Mouse (Mus musculus) forebrain, embryonic 12.5 days (tissue): ENCODE measurements around the gene Fgf13. TPM values are rescaled to one million over a fixed set of nuclear protein-coding genes. Genes with fewer than 3 reads are reported as not detected.

Experiments used
- ATAC-seq: fragments of 200-750 bp; cut with Nextera tagmentation; 2 replicates; pipeline ENCODE4 v1.8.0; 2017; ENCODE audit warnings: moderate TSS enrichment; ENCODE audit not compliant: low FRiP score
- H3K27ac ChIP-seq: fragments of 300-500 bp; sonication (generic); 2 replicates; pipeline ENCODE4 v1.5.1; 2016; ENCODE audit warnings: mild to moderate bottlenecking
- H3K27me3 ChIP-seq: fragments of 300-500 bp; sonication (generic); 2 replicates; pipeline ENCODE4 v1.6.1; 2016; ENCODE audit warnings: mild to moderate bottlenecking
- H3K36me3 ChIP-seq: fragments of 300-500 bp; sonication (generic); replicated peaks from 2 replicates; pipeline ENCODE4 v1.6.1; 2016; ENCODE audit warnings: mild to moderate bottlenecking
- H3K4me1 ChIP-seq: fragments of 300-500 bp; sonication (generic); 2 replicates; pipeline ENCODE4 v1.6.1; 2016
- H3K4me2 ChIP-seq: fragments of 300-500 bp; sonication (generic); 2 replicates; pipeline ENCODE4 v1.6.1; 2016; ENCODE audit warnings: mild to moderate bottlenecking, moderate library complexity
- H3K4me3 ChIP-seq: fragments of 300-500 bp; sonication (generic); replicated peaks from 2 replicates; pipeline ENCODE4 v1.5.1; 2016; ENCODE audit warnings: mild to moderate bottlenecking
- H3K9ac ChIP-seq: fragments of 300-500 bp; sonication (generic); 2 replicates; pipeline ENCODE4 v1.6.1; 2016; ENCODE audit warnings: mild to moderate bottlenecking
- H3K9me3 ChIP-seq: fragments of 300-500 bp; sonication (generic); 2 replicates; pipeline ENCODE4 v1.6.1; 2016
- WGBS: fragments of 180-500 bp; shearing (Covaris S2); methylation state at CpG from one replicate; pipeline ENCODE4 v1.1.7; 2016; 5-methylcytosine and 5-hydroxymethylcytosine counted together
- polyA plus RNA-seq: library from polyadenylated mRNA; unstranded; fragments of >200 nt; fragmentation: Nextera tagmentation; extraction: Ambion mirVana; gene quantifications from 2 replicates; pipeline ENCODE4 v1.2.1, GENCODE M21; 2016

Gene Fgf13
- polyA plus RNA-seq, 1 experiment from 2014 or later: 55.0 TPM

- peak overlapping the region; percentile 36; the same call in 1 of the 2 replicates for H3K27ac ChIP-seq
- no peaks in the 10 kb centered on the region for H3K9me3 ChIP-seq
- no peak overlapping the region for H3K4me2 ChIP-seq
- no peaks in the 10 kb centered on the region for H3K27me3 ChIP-seq
- peaks cover 2% of the 10 kb centered on the region; the same call in 1 of the 2 replicates for H3K4me1 ChIP-seq
- peak; percentile 33; the same call in 1 of the 2 replicates for ATAC-seq
- no peaks in the 10 kb centered on the region for H3K36me3 ChIP-seq
- no peak overlapping the region for H3K4me3 ChIP-seq
- no peak overlapping the region for H3K9ac ChIP-seq
- WGBS: 36% methylated on average over 4 of the region's 4 CpGs
Measured at GRCm38 (mm10) chrX:59179627-59180026, 388.2 kb downstream of the Fgf13 start.

DNA sequence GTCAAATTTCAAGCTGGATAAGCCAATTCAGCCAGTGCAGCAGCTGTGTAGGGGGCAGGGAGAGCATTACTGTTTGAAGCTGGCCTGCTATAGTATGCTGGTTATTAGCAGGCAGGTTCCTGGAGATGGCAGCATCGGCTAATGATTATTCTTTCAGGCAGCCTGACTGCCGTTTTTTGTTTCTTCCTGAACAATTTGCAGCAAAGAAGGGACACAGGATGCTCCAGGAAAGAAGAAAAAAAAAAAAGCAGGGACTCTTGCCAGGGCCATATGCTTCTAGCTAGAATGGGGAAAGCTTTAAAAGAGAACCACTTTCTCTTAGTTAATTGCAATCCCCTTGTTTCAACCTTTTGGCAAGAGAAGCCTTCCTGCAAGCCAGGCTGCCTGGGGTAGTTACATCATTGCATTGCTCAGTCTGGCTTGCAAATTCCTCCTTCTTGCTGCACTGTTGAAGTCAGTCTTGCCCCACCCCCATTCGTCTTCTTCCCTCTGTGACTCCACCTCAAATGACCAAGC lies 388.7 kb downstream of the Fgf13 start:
- WGBS: 20% methylated on average over 3 of the region's 3 CpGs
- no peak overlapping the region for H3K4me2 ChIP-seq
- H3K4me1 ChIP-seq: peaks cover 2% of the 10 kb centered on the region; the same call in 1 of the 2 replicates
- H3K9me3 ChIP-seq: no peaks in the 10 kb centered on the region
- ATAC-seq: peak; percentile 91
- no peaks in the 10 kb centered on the region for H3K27me3 ChIP-seq
- no peak overlapping the region for H3K9ac ChIP-seq
- peak overlapping the region; percentile 47; the same call in 1 of the 2 replicates for H3K27ac ChIP-seq
- no peak overlapping the region for H3K4me3 ChIP-seq
- no peaks in the 10 kb centered on the region for H3K36me3 ChIP-seq

DNA sequence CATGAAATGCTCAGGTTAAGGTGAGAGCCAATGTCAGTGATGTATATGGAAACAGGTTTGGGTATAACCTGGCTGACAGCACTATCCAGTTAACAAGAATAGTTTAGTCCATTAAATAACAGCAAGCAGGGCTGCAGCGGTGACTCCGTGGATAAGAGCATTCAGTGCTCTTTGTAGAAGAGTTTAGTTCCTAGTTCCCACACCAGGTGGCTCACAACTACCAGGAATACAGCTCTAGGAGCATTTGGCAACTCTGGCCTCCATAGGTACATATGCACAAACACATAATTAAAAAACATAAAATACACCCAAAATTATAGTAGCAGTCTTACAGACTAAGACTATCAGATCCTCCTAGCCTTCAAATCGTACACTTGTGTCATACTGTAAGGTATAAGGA lies 390.2 kb downstream of the Fgf13 start:
- Histone ChIP-seq H3K4me1 (peaks cover 2% of the 10 kb centered on the region; the same call in 1 of the 2 replicates), H3K27me3 (no peaks in the 10 kb centered on the region), H3K9me3 (no peaks in the 10 kb centered on the region), H3K9ac (no peak overlapping the region), H3K4me2 (no peak overlapping the region), H3K4me3 (no peak overlapping the region), H3K27ac (no peak overlapping the region), H3K36me3 (no peaks in the 10 kb centered on the region)
- no peak for ATAC-seq
- WGBS: 57% methylated on average over 3 of the region's 3 CpGs

GRCm38 (mm10) chrX:59172200-59172599 lies 395.7 kb downstream of the Fgf13 start:
- H3K4me3 ChIP-seq: no peak overlapping the region
- no peaks in the 10 kb centered on the region for H3K27me3 ChIP-seq
- H3K27ac ChIP-seq: no peak overlapping the region
- ATAC-seq: no peak
- WGBS: 5% methylated on average over 1 of the region's 1 CpGs
- H3K9ac ChIP-seq: no peak overlapping the region
- no peaks in the 10 kb centered on the region for H3K9me3 ChIP-seq
- H3K36me3 ChIP-seq: no peaks in the 10 kb centered on the region
- H3K4me1 ChIP-seq: no peaks in the 10 kb centered on the region
- no peak overlapping the region for H3K4me2 ChIP-seq

- no peak overlapping the region for H3K4me3 ChIP-seq
- ATAC-seq: no peak
- WGBS: 84% methylated on average over 2 of the region's 2 CpGs
Measured at GRCm38 (mm10) chrX:59166763-59167162, 401.1 kb downstream of the Fgf13 start.

DNA sequence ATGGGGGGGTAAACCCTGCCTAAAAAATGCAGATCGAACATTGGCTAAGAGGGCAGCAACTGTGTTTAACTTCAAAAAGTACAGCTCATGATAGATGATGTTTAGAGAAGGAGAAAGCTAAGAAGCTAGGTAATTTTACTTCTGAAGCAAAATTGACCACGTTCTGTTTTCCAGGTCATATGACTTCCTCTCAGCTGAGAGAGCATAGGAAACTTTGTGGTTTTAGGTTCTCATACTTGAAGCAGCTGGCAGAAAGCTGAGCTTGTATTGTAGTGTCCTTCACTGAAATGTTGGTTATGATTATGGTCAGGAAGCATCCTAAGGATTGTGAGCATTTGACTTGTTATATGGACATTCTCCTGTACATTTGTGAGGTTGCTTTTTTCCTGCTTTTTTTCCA lies 425.9 kb downstream of the Fgf13 start:
- H3K4me1 ChIP-seq: no peaks in the 10 kb centered on the region
- no peak for ATAC-seq
- H3K9me3 ChIP-seq: no peaks in the 10 kb centered on the region
- no peaks in the 10 kb centered on the region for H3K36me3 ChIP-seq
- no peak overlapping the region for H3K9ac ChIP-seq
- WGBS: 83% methylated on average over 2 of the region's 2 CpGs
- no peaks in the 10 kb centered on the region for H3K27me3 ChIP-seq
- H3K4me3 ChIP-seq: no peak overlapping the region
- H3K4me2 ChIP-seq: no peak overlapping the region
- H3K27ac ChIP-seq: no peak overlapping the region

More at GRCm38 (mm10) chrX:59166763-59167162, 401.1 kb downstream of the Fgf13 start:
- no peak overlapping the region for H3K27ac ChIP-seq
- no peaks in the 10 kb centered on the region for H3K4me1 ChIP-seq
- H3K4me2 ChIP-seq: no peak overlapping the region
- H3K9me3 ChIP-seq: no peaks in the 10 kb centered on the region
- H3K27me3 ChIP-seq: no peaks in the 10 kb centered on the region
- no peak overlapping the region for H3K9ac ChIP-seq
- H3K36me3 ChIP-seq: no peaks in the 10 kb centered on the region

DNA sequence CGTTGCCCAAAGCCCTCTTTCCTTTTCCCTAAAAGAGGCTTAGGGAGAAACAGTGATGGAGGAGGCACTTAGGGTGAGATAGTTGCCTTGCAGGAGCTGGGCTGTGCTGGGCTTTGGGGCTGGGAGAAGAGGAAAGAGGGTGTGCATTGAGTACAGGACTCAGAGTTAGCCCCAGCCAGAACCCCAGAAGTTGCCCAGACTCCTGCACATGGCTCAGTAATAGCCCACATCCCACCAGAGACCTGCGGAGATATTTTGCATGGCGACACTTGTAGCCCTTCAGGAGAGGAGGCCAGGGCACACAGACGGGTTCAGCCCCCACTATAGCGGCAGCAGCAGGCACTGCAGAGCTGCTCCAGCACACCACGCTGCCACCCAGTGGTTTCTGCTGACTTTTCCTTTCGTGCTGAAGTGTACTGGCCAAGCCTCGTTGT lies 432.9 kb downstream of the Fgf13 start:
- Histone ChIP-seq H3K4me1 (no peaks in the 10 kb centered on the region), H3K27ac (no peak overlapping the region), H3K9ac (peak overlapping the region; percentile 57), H3K36me3 (no peaks in the 10 kb centered on the region), H3K9me3 (no peaks in the 10 kb centered on the region), H3K27me3 (no peaks in the 10 kb centered on the region), H3K4me2 (peak overlapping the region; percentile 64), H3K4me3 (peak overlapping the region; percentile 54)
- peak; percentile 76 for ATAC-seq
- WGBS: 9% methylated on average over 8 of the region's 8 CpGs

- WGBS: 19% methylated on average over 59 of the region's 75 CpGs
- Histone ChIP-seq H3K9ac (peak overlapping the region; percentile 57), H3K36me3 (no peaks in the 10 kb centered on the region), H3K4me2 (peak overlapping the region; percentile 64), H3K4me3 (peak overlapping the region; percentile 54), H3K4me1 (no peaks in the 10 kb centered on the region), H3K27me3 (no peaks in the 10 kb centered on the region), H3K9me3 (no peaks in the 10 kb centered on the region), H3K27ac (peak overlapping the region; percentile 53; the same call in 1 of the 2 replicates)
- ATAC-seq: peak; percentile 80
Measured at GRCm38 (mm10) chrX:59134166-59134861, 433.6 kb downstream of the Fgf13 start.

DNA sequence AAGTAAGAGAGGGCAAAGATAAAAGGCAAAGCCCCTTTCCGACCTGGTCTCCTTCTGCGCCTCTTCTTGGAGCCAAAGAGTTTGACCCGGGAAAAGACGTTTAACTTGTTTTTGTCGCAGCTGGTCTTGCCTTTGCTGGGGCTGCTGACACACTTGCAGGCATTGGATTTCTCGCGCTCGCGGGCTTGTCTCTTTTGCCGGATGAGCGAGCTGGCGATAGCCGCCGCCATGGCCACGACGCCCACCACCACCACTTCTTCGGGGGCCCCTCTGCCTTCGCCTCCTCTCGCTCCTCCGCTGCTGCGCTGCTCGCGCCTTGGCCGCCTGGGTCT lies 434.1 kb downstream of the Fgf13 start:
- H3K4me3 ChIP-seq: peak overlapping the region; percentile 54
- no peaks in the 10 kb centered on the region for H3K27me3 ChIP-seq
- ATAC-seq: peak; percentile 66
- WGBS: 12% methylated on average over 24 of the region's 24 CpGs
- no peaks in the 10 kb centered on the region for H3K36me3 ChIP-seq
- H3K9ac ChIP-seq: peak overlapping the region; percentile 57
- H3K9me3 ChIP-seq: no peaks in the 10 kb centered on the region
- 0 out of 2 replicates have a peak overlapping the region, but pooled peaks have one; percentile 53 for H3K27ac ChIP-seq
- no peaks in the 10 kb centered on the region for H3K4me1 ChIP-seq
- peak overlapping the region; percentile 64 for H3K4me2 ChIP-seq

GRCm38 (mm10) chrX:59133416-59133815 lies 434.5 kb downstream of the Fgf13 start:
- H3K4me2 ChIP-seq: peak overlapping the region; percentile 64
- no peak overlapping the region for H3K27ac ChIP-seq
- no peaks in the 10 kb centered on the region for H3K36me3 ChIP-seq
- WGBS: 28% methylated on average over 10 of the region's 10 CpGs
- H3K9me3 ChIP-seq: no peaks in the 10 kb centered on the region
- peak; percentile 52; the same call in 1 of the 2 replicates for ATAC-seq
- H3K4me1 ChIP-seq: no peaks in the 10 kb centered on the region
- no peaks in the 10 kb centered on the region for H3K27me3 ChIP-seq
- peak overlapping the region; percentile 57; the same call in 1 of the 2 replicates for H3K9ac ChIP-seq
- H3K4me3 ChIP-seq: peak overlapping the region; percentile 54

DNA sequence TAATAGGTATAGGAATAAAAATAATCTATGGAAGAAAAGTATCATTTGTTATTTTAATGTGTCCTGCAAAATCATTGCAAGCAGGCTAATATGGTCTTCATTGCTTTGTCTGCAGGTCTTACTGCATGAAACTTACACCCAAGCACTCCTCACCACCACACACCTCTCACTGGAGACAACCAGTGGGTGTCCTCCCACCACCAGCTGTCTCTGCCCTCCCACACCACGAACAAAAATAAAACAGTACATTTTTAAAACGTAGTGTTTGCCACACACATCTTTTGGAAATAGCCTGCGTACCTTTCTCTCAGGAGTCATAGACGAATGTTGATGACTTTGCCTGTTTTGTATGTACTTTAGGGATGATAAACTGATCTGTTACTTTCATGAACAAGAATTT lies 441.2 kb downstream of the Fgf13 start:
- Histone ChIP-seq H3K36me3 (no peaks in the 10 kb centered on the region), H3K9me3 (no peaks in the 10 kb centered on the region), H3K4me2 (no peak overlapping the region), H3K4me3 (no peak overlapping the region), H3K9ac (no peak overlapping the region), H3K27ac (no peak overlapping the region), H3K4me1 (no peaks in the 10 kb centered on the region), H3K27me3 (no peaks in the 10 kb centered on the region)
- ATAC-seq: no peak
- 80% methylated on average over 4 of the region's 4 CpGs for WGBS

DNA sequence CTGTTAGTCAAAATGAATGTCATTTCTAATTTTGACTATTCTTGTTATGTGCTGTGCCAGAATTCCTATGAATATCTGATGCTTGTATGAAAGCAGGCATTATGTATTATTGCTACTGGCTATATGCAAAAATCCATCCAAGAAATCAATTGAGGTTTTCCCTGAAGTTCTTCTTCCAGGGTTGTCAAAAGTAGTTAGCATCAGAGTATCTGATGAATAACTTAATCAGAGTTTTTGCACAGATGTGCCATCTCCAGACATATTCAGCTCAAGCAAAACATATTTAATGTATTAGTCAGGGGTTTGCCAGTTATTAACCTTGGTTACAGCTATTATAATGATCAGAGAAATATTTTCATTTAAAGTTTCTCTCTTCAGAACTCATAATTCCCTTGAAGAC lies 454.7 kb downstream of the Fgf13 start:
- Histone ChIP-seq H3K27me3 (no peaks in the 10 kb centered on the region), H3K9me3 (no peaks in the 10 kb centered on the region), H3K27ac (no peak overlapping the region), H3K4me1 (no peaks in the 10 kb centered on the region), H3K4me3 (no peak overlapping the region), H3K4me2 (no peak overlapping the region), H3K9ac (no peak overlapping the region), H3K36me3 (no peaks in the 10 kb centered on the region)
- ATAC-seq: no peak

- no peak for ATAC-seq
- Histone ChIP-seq H3K36me3 (no peaks in the 10 kb centered on the region), H3K9ac (no peak overlapping the region), H3K9me3 (no peaks in the 10 kb centered on the region), H3K4me3 (no peak overlapping the region), H3K27ac (no peak overlapping the region), H3K4me2 (no peak overlapping the region), H3K4me1 (no peaks in the 10 kb centered on the region), H3K27me3 (no peaks in the 10 kb centered on the region)
- 95% methylated on average over 3 of the region's 3 CpGs for WGBS
Measured at GRCm38 (mm10) chrX:59085928-59086327, 481.9 kb downstream of the Fgf13 start.
